Mouse (Mus musculus) NIH3T3 (cell line): ENCODE measurements around the gene Dazap1.
A peak's percentile ranks its signal among the peaks of the same experiment; 100 is the strongest.

Experiments used
- DNase-seq: peaks from one replicate; pipeline ENCODE4 v3.0.0-alpha.2; 2012; ENCODE audit warnings: low read depth

Gene Dazap1

GRCm38 (mm10) chr10:80248971-80249640 lies 12.2 kb upstream of the Dazap1 start, which contains the start of gene Ndufs7:
Ndufs7 (plus strand) TSS chr10:80249121.
- DNase-seq = peak; percentile 98

GRCm38 (mm10) chr10:80250059-80250458 lies 11.2 kb upstream of the Dazap1 start:
- DNase-seq = no peak

DNA sequence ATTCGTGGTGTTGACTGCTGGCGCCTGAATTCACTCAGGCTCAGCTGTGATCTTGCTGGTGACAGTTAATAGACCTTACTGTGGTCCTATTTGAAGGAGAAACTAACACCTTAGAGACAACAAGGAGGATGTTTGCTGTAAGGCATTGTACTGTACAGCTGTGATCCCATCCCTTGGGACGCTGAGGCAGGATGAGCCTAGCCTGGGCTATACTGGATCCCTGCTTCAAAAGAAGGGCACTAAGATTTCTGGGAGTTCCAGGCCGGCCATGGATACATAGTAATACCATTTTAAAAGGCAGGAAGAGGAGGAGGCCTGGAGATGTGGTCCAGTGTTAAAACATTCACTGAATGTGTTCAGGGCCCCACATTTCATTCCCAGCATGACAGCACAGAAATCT lies 10.7 kb upstream of the Dazap1 start:
- no peak for DNase-seq

GRCm38 (mm10) chr10:80252011-80252410 lies 9.3 kb upstream of the Dazap1 start:
- no peak for DNase-seq

- no peak for DNase-seq
Measured at GRCm38 (mm10) chr10:80252493-80253274, 8.6 kb upstream of the Dazap1 start.

DNA sequence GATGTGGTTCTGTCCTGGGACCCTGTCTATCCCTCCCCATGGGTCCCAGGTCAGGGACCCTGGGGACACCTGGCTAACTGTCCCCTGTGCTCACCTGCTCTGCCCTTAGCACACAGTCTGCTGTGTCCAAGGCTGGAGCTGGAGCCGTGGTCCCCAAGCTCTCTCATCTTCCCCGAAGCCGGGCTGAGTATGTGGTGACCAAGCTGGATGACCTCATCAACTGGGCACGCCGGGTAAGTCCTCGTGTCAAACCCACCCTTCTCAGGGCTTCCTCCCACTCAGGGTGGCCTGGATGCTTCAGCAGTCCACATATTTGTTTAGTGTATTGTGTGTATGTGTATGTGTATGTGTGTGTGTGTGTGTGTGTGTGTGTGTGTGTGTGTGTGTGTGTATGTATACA lies 7.7 kb upstream of the Dazap1 start:
- DNase-seq = no peak

- no peak for DNase-seq
Measured at GRCm38 (mm10) chr10:80254331-80255297, 6.7 kb upstream of the Dazap1 start.

- DNase-seq = peak; percentile 67
Measured at GRCm38 (mm10) chr10:80255881-80256535, 5.3 kb upstream of the Dazap1 start.

DNA sequence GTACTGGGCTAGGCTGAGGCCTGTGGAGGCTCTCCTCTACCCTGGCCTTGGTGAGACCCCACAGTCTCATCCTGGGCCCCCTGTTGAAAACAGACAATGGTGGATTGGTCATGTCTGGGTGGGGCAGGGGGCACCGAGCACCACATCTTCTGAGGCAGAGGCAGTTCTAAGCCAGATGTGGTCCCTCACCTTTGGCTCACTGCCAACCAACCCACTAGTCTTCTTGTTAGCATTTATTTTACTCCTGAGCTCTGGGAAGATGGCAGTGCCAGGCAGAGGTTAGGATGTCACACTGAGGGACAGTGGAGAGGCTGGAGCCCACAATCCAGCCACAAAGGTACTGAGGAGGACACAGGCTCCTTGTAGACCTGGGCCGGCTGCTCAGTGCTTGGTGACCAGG lies 3.4 kb upstream of the Dazap1 start:
- no peak for DNase-seq

DNA sequence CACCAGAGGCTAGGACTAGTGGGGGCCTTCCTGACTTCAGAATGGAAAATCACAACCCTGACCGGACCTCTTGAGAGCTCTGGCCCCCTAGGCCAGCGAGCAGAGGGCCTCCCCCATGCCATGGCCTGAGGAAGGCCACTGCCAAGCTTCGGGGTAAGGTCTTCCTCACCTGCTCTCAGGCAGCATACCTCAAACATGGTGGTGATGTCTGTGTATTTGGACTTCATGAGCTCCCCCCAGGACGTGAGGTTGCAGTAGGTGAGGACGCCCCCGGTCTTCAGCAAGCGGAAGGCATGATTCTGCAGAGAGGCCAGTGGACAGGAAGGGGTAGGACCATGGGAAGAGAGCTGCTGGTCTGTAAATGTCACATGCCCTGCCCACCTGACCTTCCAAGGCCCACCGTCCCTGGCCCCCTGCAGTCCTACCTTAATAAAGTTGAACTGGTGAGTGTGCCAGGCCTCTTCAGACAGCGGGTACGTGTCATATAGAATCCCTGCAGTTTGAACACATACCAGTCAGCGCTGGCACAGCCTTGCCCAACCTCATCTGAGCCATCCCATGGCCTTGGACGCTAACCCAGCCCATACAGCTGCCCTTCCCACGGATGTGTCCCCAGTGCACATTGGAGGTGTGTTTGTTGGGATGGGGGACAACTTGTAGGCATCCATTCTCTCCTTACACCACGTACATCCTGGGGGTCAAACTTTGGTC lies 2.4 kb upstream of the Dazap1 start:
- no peak for DNase-seq

DNA sequence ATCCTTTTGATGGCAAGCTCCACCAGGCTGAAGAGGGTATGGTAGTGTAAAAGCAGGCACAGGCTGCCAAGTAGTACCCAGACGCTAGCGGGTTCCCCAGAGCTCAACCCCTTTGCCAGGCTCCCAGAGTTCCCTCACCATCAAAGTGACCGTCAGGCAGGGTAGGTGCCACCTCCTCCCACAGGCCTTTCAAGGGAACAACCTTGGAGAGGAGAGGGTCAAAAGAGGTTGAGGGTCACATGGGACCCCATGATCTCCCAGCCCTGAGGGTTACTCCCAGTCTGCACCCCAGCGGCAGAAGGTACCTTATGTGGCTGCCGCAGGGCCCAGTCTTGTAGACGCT lies 1.9 kb upstream of the Dazap1 start:
- DNase-seq = no peak

- DNase-seq = peak; percentile 81
Measured at GRCm38 (mm10) chr10:80259861-80260641, 1.2 kb upstream of the Dazap1 start.

DNA sequence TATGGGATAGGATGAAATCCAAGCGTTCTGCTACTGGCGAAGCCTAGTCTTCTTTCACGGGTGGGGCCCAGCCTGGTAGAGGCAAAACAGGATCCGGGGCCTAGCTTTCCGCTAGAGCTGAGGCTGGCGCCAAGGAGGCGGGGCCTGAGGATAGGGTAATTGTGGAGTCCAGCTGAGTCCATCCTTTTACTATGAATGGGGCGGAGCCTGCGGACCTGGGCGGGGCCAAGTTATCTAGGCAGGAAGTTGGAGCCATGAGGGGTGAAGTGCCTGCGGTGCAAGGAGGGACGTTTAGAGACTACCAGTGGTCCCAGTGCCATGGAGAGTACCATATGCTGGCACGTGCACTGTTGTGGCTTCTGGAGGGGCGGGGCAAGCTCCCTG lies 291 bp downstream of the Dazap1 start:
- peak; percentile 99 for DNase-seq

DNA sequence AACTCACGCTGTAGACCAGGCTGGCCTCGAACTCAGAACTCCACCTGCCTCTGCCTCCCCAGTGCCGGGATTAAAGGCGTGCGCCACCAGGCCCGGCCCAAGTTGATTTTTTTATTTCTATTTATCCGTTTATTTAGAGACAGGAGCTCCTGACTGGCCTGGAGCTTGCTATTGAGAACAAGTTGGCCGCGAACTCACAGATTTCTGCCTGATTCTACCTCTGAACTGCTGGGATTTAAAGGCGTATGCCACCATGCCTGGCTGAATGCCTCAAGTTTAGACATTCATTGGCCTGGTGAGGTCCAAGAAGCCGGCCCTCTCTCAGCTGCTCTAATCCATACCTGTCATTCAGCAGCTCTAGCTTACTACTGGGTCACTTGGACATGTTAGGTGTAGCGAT lies 883 bp downstream of the Dazap1 start:
- no peak for DNase-seq

GRCm38 (mm10) chr10:80262776-80263365 lies 1.6 kb downstream of the Dazap1 start:
- no peak for DNase-seq

- peak; percentile 100 for DNase-seq
Measured at GRCm38 (mm10) chr10:80264341-80265148, 3.3 kb downstream of the Dazap1 start.

GRCm38 (mm10) chr10:80265149-80265486 lies 3.8 kb downstream of the Dazap1 start:
- DNase-seq = no peak

- no peak for DNase-seq
Measured at GRCm38 (mm10) chr10:80270099-80270498, 8.8 kb downstream of the Dazap1 start.

GRCm38 (mm10) chr10:80270734-80271181 lies 9.5 kb downstream of the Dazap1 start:
- DNase-seq = no peak
